15 mouse cellular contexts compared by ENCODE assay signal in the genomic region with DNA sequence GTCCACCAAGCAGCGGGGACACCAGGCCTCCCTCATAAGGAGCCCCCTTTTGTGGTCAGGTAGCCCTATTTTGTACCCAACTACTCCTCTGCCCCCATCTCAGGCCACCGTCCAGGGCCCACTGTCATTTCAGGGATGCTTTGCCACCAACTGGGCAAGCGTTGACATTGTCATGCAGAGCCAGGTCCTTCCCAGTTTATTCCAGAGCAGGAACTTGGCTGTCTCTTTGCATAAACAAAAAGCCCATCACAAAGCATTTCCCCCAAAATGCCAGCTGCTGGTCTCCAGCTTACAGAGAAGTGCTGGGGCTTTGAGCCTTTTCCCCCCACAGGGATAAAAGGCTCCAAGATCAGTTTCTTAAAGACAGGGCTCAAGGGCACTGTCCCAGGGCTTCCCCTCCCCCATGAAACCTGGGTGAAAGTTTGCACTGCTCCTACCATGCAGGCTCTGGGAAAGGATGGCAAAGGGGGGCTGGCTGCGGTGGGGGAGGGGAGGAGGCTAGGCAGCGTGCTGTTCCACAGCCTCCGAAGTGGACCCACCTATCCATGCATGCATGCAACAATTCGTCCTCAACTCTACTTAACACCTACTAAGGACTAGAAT.
"Had no signal": no experiment of that assay in that cellular context is flagged by ENCODE, and none has a peak within 500 bp of the region (broad histone marks: within the 10 kb centered on the region; RNA-seq: fewer than 3 reads in every experiment).

No protein-coding gene starts in this region.

- DNase-seq: kidney, adult 8-10 months; lung, adult 2 months; lung, postnatal 14 days; right cerebral cortex, postnatal 4 days; spleen, adult 18-20 months; thymus, adult 18-20 months; thymus, postnatal 14 days had no signal

- H3K4me2 ChIP-seq: liver, embryonic 11.5 days; liver, embryonic 15.5 days; neural tube, embryonic 15.5 days had no signal

- H3K27ac ChIP-seq: left cerebral cortex, adult 2 months; limb, embryonic 10.5 days; liver, embryonic 15.5 days; macrophage; neural tube, embryonic 15.5 days had no signal

- H3K9ac ChIP-seq: liver, embryonic 15.5 days; neural tube, embryonic 15.5 days had no signal

- H3K9me3 ChIP-seq: limb, embryonic 10.5 days; liver, embryonic 15.5 days; megakaryocyte, embryonic 14.5 days; neural tube, embryonic 15.5 days had no signal

- H3K4me3 ChIP-seq: left cerebral cortex, adult 2 months; limb, embryonic 10.5 days; liver, embryonic 15.5 days; megakaryocyte, embryonic 14.5 days; myocyte; neural tube, embryonic 15.5 days had no signal

- H3K36me3 ChIP-seq: limb, embryonic 10.5 days; liver, embryonic 15.5 days; neural tube, embryonic 15.5 days had no signal

- H3K27me3 ChIP-seq: liver, embryonic 15.5 days; megakaryocyte, embryonic 14.5 days; neural tube, embryonic 15.5 days had no signal

- H3K4me1 ChIP-seq: liver, embryonic 15.5 days; megakaryocyte, embryonic 14.5 days; neural tube, embryonic 15.5 days had no signal
